Mouse (Mus musculus): ENCODE measurements around the gene Nup93. TPM values are rescaled to one million over a fixed set of nuclear protein-coding genes. Genes with fewer than 3 reads are reported as not detected.

Nup93 gene
- polyA plus RNA-seq, 1 experiment = 10.0 TPM

- TF ChIP-seq GATA1 (IDR thresholded peaks at IDR 0.05; ENCODE audit: low read length) = no peak
Observed at GRCm38 (mm10) chr8:94278295-94278694, 63.9 kb downstream of the Nup93 start.

GRCm38 (mm10) chr8:94280001-94280613 lies 65.7 kb downstream of the Nup93 start:
- TF ChIP-seq GATA1 (IDR thresholded peaks at IDR 0.05; ENCODE audit: low read length) = no peak

- TF ChIP-seq GATA1 (IDR thresholded peaks at IDR 0.05; ENCODE audit: low read length) = no peak
Observed at GRCm38 (mm10) chr8:94282453-94282985, 68.2 kb downstream of the Nup93 start.

GRCm38 (mm10) chr8:94284204-94284603 lies 69.8 kb downstream of the Nup93 start:
- no peak for TF ChIP-seq GATA1 (IDR thresholded peaks at IDR 0.05; ENCODE audit: low read length)

- TF ChIP-seq GATA1 (IDR thresholded peaks at IDR 0.05; ENCODE audit: low read length) = no peak
Observed at GRCm38 (mm10) chr8:94290606-94291005, 76.2 kb downstream of the Nup93 start.

GRCm38 (mm10) chr8:94292072-94292471 lies 77.7 kb downstream of the Nup93 start:
- TF ChIP-seq GATA1 (IDR thresholded peaks at IDR 0.05; ENCODE audit: low read length) = no peak

GRCm38 (mm10) chr8:94292626-94293025 lies 78.3 kb downstream of the Nup93 start:
- no peak for TF ChIP-seq GATA1 (IDR thresholded peaks at IDR 0.05; ENCODE audit: low read length)

GRCm38 (mm10) chr8:94295687-94296086 lies 81.3 kb downstream of the Nup93 start:
- no peak for TF ChIP-seq GATA1 (IDR thresholded peaks at IDR 0.05; ENCODE audit: low read length)

- TF ChIP-seq GATA1 (IDR thresholded peaks at IDR 0.05; ENCODE audit: low read length) = no peak
Observed at GRCm38 (mm10) chr8:94296312-94296991, 82.1 kb downstream of the Nup93 start.

- TF ChIP-seq GATA1 (IDR thresholded peaks at IDR 0.05; ENCODE audit: low read length) = no peak
Observed at GRCm38 (mm10) chr8:94297101-94297500, 82.7 kb downstream of the Nup93 start.

GRCm38 (mm10) chr8:94300809-94301208 lies 86.4 kb downstream of the Nup93 start:
- no peak for TF ChIP-seq GATA1 (IDR thresholded peaks at IDR 0.05; ENCODE audit: low read length)

- TF ChIP-seq GATA1 (IDR thresholded peaks at IDR 0.05; ENCODE audit: low read length) = no peak
Observed at GRCm38 (mm10) chr8:94304412-94304811, 90.0 kb downstream of the Nup93 start.

- no peak for TF ChIP-seq GATA1 (IDR thresholded peaks at IDR 0.05; ENCODE audit: low read length)
Observed at GRCm38 (mm10) chr8:94306989-94307513, 92.7 kb downstream of the Nup93 start.

GRCm38 (mm10) chr8:94307652-94308051 lies 93.3 kb downstream of the Nup93 start:
- TF ChIP-seq GATA1 (IDR thresholded peaks at IDR 0.05; ENCODE audit: low read length) = no peak

GRCm38 (mm10) chr8:94314069-94314468 lies 99.7 kb downstream of the Nup93 start:
- no peak for TF ChIP-seq GATA1 (IDR thresholded peaks at IDR 0.05; ENCODE audit: low read length)

GRCm38 (mm10) chr8:94317249-94317648 lies 102.9 kb downstream of the Nup93 start:
- TF ChIP-seq GATA1 (IDR thresholded peaks at IDR 0.05; ENCODE audit: low read length) = no peak

- TF ChIP-seq GATA1 (IDR thresholded peaks at IDR 0.05; ENCODE audit: low read length) = no peak
Observed at GRCm38 (mm10) chr8:94317691-94318090, 103.3 kb downstream of the Nup93 start.
